Mouse (Mus musculus) CD4-positive, CD25-positive, alpha-beta regulatory T cell, adult 2 months (primary cell): ENCODE results near the gene Tfb2m.

ENCODE experiments used
- DNase-seq: peaks from one replicate; pipeline ENCODE4 v3.0.0-alpha.2; 2012; ENCODE audit warnings: low read depth, low spot score

Gene Tfb2m

DNA sequence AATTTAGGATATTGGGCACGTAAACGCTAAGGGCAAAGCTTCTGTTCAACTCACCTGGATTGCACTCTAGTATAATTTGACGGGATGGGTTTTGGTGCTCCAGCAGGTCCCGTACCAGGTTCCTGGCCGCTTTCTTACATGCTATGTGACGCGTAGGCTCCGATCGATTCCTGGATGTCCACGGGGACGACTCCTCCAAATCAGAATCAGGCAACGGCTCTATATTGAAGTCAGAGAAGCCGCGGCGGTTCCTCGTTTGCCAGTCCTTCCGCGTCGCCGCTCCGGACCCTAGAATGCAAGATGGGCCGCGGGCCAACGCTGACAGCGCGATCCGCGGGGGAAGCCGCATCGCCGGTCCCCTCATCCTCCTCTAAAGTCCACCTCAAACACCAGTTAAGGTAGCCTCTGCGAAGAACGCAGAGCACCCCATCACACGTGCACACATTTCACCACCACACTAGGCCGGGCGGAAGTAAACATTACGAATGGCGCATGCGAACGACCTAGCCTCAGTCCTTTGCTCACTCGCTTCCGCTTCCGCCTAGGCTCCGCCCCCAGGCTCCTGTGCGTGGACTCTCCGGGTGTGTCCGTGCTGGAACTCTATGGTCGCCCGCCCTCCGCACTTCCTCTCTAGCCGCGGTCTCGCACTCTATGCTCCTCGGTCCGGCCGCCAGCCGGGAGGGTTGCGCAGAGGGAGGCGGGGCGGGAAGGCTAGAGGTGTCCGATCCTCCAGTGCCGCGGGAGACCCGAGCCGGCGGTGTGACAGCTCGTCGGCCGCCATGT lies at the start of gene Tfb2m, which contains the start of gene Cnst:
Gene Tfb2m (minus strand): TSS at position 500 of the 783 bp plus-strand sequence.
Gene Cnst (plus strand): TSS at position 603 of the 783 bp plus-strand sequence.
- DNase-seq: peak; percentile 97

DNA sequence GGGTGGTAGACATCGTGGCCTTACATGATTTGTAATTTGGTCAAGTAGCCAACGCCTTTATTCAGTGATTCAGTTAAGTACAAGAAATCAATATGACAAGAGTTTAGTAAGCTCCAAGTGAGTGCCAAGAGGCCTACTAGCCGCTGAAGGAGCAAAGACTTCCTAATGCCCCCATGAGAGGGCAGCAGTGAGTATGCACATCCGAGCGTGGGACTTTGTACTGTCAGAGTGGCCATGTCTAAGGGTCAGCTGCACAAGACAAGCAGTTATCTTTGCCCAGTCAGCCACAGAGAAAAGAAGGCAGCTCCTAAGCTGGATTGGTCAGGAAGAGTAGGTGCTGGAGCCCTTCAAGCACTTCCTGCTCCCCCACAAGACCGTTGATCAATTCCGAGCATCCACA lies 46.9 kb upstream of the Tfb2m start:
- peak; percentile 45 for DNase-seq

GRCm38 (mm10) chr1:179592143-179592542 lies 46.1 kb upstream of the Tfb2m start:
- no peak for DNase-seq

GRCm38 (mm10) chr1:179591639-179592038 lies 45.6 kb upstream of the Tfb2m start:
- peak; percentile 45 for DNase-seq

DNA sequence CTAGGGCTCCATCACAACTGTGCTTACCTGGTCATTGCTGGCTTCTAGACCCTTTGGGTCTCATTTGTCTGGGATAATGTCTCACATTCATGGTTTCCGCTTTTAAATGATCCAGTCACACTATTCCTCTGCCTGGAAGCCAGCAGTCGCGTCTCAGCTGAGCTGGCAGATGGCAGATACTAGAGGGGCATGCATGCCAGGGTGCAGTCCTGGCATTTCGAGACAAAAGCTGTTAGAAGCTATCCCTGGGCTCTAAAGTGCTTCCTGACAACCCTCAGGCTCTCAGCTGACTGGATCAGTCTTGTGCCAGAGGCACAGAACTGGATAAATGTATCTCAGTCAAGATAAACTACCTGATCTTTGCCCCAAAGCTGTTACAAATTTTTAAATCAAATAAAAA lies 42.2 kb upstream of the Tfb2m start:
- DNase-seq: no peak

DNA sequence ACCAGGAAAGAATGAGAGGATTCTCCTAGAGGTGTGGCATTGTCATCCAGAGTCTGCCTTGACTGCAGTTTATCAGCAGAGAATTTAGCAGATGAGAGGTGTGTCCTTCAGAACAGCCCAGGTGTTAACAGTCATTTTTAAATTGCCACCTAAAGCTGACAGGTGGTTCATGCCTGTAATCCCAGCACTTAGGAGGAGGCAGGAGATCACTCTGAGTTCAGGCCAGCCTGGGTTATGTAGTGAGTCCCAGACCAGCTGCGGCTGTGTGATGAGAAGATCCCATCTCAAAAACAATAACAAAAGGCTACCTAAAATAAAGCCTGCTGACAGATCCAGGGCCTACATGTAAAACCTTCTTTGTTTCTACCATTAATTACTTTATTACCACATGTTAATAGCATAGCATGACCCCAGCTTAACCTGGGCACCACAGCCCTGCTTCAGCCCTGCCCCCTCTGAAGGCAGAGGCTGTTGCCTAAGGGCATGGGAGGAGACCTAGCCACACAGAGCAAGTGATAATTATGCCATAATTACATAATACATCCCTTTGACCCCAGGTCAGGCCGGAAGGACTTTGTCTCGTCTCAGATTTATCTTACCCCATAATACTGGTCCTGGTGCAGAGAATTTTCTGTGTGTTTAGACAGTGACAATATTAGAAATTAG lies 40.5 kb upstream of the Tfb2m start:
- DNase-seq: no peak

DNA sequence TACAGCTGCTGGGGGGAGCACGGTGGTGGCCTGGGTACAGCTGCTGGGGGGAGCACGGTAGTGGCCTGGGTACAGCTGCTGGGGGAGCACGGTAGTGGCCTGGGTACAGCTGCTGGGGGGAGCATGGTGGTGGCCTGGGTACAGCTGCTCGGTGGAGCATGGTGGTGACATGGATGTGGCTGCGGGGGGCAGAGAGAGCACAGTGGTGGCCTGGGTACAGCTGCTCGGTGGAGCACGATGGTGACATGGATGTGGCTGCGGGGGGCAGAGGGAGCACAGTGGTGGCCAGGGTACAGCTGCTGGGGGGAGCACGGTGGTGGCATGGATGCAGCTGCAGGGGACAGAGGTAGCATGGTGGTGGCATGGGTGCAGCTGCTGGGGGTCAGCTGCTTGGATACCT lies 39.6 kb upstream of the Tfb2m start:
- no peak for DNase-seq

DNA sequence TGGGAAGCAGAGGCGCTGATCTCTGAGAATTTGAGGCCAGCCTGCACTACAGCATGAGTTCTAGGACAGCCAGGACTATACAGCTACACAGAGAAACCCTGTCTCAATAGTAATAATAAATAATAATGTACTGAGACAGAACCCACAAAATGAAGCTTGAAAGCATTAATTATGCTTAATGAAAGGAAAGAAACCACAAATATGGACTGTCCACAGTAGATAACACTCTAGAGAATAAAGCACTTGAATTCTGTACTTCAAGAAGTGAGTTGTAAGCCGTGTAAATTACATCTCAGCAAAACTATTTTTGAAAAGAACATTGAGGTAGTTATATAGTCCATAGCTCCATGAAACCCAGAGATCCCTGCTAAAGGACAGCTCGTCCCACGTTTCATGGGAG lies 38.2 kb upstream of the Tfb2m start:
- no peak for DNase-seq

DNA sequence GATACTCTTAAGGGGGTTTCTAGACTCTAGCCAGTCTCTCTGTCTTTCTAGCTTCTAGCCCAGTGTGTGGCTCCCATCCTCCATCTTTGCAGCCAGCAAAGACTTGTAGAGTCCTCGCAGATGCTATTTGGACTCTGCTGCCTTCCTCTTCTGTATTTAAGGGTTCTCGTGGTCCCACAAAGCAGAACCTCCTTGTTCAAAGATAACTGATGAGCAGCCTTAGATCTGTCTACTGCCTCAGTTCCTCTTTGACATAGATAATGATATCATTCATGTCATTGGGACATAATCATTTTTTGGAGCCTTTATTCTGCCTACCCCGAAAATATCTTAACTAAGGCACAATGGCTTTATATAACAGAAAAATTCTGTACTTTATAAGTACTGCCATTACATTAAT lies 37.0 kb upstream of the Tfb2m start:
- DNase-seq: no peak

DNA sequence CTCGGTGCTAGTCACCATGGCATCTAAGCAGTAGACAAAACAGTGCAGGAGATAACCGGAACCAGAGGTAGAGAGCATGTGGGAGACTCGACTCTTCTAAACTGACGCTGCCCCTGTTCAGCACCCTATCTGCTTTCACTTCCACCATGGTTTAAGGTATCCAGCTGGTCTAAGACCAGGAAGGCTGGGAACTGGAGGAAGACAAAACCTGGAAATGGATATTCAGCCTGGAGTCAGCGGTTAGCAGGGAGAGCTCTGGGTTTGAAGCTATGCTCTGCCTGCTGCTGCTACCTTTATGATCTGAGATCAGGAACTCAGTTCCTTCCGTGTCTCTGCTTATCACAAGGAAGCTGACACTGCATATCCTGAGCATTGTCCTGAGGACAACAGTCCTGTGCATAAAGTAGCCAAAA lies 36.0 kb upstream of the Tfb2m start:
- DNase-seq: no peak

DNA sequence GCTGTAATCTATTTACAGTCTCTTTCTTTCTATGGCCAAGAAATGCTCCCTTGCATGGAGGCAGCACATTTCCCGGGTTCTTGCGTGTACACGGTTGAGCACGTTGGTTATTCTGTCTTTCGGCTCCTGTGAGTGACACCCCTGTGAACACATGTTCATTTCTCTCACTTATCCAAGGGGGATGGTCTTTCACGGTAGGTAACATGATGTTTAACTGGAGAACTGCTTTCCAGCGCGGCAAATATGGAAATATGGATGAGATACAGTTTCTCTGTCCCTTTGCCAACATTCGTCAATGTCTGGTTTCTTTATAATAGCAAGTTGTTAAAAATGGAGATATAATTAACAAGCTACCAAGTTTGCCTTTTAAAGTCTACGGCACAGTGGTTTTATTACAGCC lies 35.4 kb upstream of the Tfb2m start:
- DNase-seq: no peak

GRCm38 (mm10) chr1:179580200-179580599 lies 34.1 kb upstream of the Tfb2m start:
- no peak for DNase-seq

DNA sequence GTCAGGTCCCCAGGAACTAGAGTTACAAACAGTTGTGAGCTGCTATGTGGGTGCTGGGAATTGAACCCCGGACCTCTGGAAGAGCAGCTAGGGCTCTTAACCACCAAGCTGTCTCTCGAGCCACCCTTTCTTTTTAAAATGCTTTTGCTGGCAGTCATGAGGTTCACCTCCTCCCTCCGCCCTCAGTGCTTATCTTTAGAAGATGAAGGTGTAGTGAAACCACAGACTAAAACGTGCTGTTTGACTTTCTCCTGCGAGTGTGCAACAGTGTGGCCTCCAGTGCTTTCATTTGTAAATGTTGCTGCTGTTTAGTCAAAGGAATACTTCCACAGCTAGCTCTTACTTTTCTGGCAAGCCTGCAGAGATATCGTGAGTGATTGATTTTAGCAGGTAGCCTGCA lies 32.6 kb upstream of the Tfb2m start:
- peak; percentile 69 for DNase-seq

- no peak for DNase-seq
Measured at GRCm38 (mm10) chr1:179573650-179574206, 27.7 kb upstream of the Tfb2m start.

DNA sequence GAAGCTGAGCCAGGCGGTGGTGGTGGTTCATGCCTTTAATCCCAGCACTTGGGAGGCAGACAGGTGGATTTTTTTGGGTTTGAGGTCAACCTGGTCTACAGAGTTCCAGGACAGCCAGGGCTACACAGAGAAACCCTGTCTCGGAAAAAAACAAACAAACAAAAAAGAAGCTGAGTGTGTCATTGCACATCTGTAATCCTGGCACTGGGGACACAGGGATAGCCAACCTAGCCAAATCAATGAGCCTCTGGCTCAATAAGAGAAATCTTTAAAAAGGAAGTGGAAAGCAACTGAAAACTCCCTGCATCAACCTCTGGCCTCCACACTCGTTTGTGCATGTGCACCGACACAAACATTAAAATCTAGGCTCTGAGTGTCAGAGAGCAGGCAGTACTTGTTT lies 25.6 kb upstream of the Tfb2m start:
- DNase-seq: no peak

- DNase-seq: no peak
Measured at GRCm38 (mm10) chr1:179570482-179570881, 24.4 kb upstream of the Tfb2m start.

- no peak for DNase-seq
Measured at GRCm38 (mm10) chr1:179568690-179569398, 22.8 kb upstream of the Tfb2m start.

DNA sequence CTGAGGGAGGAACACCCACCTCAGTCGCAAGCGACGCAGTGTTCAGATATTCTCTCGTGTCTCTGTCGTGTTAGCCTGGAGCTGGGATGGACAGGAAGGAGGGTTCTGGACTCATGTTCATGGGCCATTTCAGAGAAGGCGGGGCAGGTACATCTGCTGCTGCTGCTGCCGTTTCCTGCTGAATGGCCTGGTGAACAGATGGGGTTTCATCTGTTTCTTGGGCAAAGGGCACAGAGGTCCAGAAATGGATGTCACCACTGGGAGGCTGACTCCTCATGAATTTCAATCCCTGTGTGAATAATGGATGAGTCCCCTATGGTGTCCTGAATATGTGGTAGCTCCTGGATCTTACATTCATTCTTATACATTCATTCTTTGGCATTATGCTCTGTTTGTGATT lies 21.5 kb upstream of the Tfb2m start:
- no peak for DNase-seq

DNA sequence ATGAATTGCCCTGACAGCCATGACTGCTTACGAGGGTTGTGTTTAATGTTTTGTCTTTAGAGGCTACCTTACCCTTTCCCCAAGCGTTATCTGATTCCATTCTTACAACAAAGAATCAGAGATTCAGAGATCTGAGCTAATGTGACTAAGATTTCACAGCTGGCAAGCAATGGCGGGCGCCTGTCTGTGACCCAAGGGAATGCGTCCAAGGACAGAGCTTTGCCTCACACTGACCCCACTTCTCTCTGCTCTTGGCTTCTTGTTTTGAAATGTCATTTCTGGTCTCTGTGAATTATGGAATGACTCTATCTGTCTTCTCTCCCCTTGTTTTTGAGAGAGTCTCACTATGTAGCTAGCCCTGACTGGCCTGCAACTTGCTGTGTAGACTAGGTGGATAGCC lies 17.9 kb upstream of the Tfb2m start:
- DNase-seq: no peak

GRCm38 (mm10) chr1:179563211-179563610 lies 17.1 kb upstream of the Tfb2m start:
- no peak for DNase-seq

- peak; percentile 56 for DNase-seq
Measured at GRCm38 (mm10) chr1:179560845-179561430, 14.9 kb upstream of the Tfb2m start.
